Mouse (Mus musculus) left cerebral cortex, adult 2 months (tissue): ENCODE results near the gene Cldn4. TPM values are rescaled to one million over a fixed set of nuclear protein-coding genes. Genes with fewer than 3 reads are reported as not detected.

Experiments used
- DNase-seq, 2 experiments: peaks; one replicate each; pipeline ENCODE4 v3.0.0; 2021 to 2022; ENCODE audit warnings: low spot score in 2 of 2, mixed read lengths in 1 of 2; ENCODE audit errors: extremely low spot score in 1 of 2
- H3K27ac ChIP-seq: fragments of 200-600 bp; 2 replicates; pipeline ENCODE4 v1.8.1; 2022
- H3K4me3 ChIP-seq: fragments of 200-600 bp; 2 replicates; pipeline ENCODE4 v1.8.1; 2022
- CTCF ChIP-seq: fragments of 200-600 bp; IDR thresholded peaks from 2 replicates; pipeline ENCODE4 v1.8.1; 2022; ENCODE audit warnings: antibody characterized with exemption, mild to moderate bottlenecking, moderate library complexity
- intact Hi-C: fragments of 180-260 bp; cut with DNase I; formaldehyde crosslinking; loops from one replicate; pipeline ENCODE4 v1.15.1; 2025
- long read RNA-seq, 2 experiments: library from polyadenylated mRNA; stranded (forward); transcript quantifications; one replicate each; pipeline ENCODE4 v2.0.0; 2021; ENCODE audit warnings: borderline mapping rate in 2 of 2
- total RNA-seq, 2 experiments: library from RNA; stranded (reverse); gene quantifications; 2 replicates each; pipeline ENCODE4 v1.2.3; 2021

Cldn4 gene
- total RNA-seq = not detected
- long read RNA-seq, experiment 1 = 0 reads
- long read RNA-seq, experiment 2 = 0 reads

DNA sequence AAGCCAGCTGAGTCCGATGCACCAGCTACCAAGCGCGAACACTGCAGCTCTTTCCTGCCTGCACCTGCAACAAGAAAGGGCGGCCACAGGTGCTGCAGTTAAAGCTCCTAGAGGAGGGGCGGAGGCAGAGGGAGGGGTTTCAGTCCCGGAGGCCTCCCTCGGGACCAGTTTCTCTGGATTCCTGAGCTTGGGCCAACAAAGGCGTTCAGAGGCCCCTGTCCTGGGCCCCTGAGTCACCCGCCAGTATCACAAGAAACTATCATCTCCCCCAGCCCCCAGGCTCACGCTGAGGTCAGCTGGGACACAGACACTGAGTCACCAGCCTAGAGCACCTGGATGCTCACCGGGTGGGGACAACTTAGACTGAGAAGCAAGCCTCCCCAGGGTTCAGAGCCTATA is at the start of gene Cldn4:
Cldn4 (minus strand) TSS at position 78 of the 399 bp plus-strand sequence.
- H3K4me3 ChIP-seq = no peak within 1 kb of the TSS
- no peak for TF ChIP-seq CTCF
- DNase-seq = no peak
- intact Hi-C loops = no loop called here
- H3K27ac ChIP-seq = no peak within 1 kb of the TSS

DNA sequence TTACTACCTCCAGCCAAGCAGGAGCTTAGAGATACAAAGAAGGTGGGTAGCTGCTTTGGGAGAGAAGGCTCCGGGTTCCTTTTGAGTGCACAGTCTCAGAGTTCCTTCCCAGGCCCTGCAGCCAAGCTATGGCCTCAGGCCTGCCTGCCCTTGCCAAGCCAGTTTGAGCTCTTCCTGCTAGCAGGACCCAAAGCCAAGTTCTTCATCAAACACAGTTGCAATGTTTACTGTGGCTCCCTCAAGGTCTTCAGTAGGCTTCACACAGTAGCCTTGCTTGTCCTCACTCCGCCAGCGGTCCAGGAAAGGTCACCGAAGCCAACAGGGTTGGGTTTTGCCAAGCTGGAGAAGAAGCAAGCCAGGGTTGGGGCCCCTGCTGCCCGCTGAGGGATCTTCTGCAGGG is 45.8 kb upstream of the Cldn4 start:
- TF ChIP-seq CTCF = no peak
- no peak overlapping the region for H3K27ac ChIP-seq
- intact Hi-C loops = no loop called here
- no peak for DNase-seq
- no peak overlapping the region for H3K4me3 ChIP-seq

GRCm38 (mm10) chr5:134989741-134990140 is 43.0 kb upstream of the Cldn4 start:
- no peak for DNase-seq
- intact Hi-C loops = no loop called here
- H3K4me3 ChIP-seq = no peak overlapping the region
- no peak for TF ChIP-seq CTCF
- no peak overlapping the region for H3K27ac ChIP-seq

DNA sequence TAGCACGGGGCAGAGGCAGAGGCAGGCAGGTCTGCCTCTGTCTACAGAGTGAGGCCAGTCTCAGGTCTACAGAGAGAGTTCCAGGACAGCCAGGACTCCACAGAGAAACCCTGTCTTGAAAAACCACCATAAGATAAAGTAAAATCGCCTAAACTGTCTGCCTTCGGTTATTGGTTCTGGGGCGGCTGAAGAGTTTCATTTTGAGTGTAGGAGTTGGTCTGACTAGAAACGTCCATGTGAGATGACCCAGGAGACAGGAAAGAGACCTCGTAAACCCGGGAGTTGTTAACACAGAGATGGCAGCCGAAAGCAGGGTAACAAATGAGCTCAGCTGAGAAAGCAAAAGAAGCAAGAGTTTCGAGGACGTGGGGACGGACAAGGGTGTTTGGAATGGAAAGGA is 42.4 kb upstream of the Cldn4 start:
- no peak overlapping the region for H3K27ac ChIP-seq
- no peak for TF ChIP-seq CTCF
- no peak overlapping the region for H3K4me3 ChIP-seq
- intact Hi-C loops = no loop called here
- no peak for DNase-seq

DNA sequence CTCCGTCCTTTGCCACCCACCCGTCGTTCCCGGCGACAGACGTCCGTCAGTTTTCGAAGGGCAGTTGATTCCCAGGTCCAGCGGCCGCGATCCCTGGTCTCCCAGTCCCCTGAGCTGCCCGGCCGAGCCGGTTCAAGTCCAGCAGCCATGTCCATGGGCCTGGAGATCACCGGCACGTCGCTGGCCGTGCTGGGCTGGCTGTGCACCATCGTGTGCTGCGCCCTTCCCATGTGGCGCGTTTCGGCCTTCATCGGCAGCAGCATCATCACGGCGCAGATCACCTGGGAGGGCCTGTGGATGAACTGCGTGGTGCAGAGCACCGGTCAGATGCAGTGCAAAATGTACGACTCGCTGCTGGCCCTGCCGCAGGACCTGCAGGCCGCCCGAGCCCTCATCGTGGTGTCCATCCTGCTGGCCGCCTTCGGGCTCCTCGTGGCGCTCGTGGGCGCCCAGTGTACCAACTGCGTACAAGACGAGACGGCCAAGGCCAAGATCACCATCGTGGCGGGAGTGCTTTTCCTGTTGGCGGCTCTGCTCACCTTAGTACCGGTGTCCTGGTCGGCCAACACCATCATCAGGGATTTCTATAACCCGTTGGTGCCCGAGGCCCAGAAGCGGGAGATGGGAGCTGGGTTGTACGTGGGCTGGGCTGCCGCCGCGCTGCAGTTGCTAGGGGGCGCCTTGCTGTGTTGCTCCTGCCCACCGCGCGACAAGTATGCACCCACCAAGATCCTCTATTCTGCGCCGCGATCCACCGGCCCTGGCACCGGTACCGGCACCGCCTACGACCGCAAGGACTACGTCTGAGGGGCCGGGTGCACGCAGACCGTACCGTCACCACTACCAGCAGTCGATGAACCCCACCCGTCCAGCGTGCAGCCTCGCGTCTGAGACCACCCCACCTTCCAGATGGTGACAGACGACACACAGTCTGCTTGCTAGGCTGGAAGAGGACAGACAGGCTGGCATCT is 39.8 kb upstream of the Cldn4 start:
- intact Hi-C loops = no loop called here
- Histone ChIP-seq H3K27ac (no peak overlapping the region), H3K4me3 (no peak overlapping the region; the same call in 1 of the 2 replicates)
- no peak; the same call in 1 of the 2 replicates for TF ChIP-seq CTCF
- peak in 1 of 2 experiments; percentile 14 for DNase-seq

DNA sequence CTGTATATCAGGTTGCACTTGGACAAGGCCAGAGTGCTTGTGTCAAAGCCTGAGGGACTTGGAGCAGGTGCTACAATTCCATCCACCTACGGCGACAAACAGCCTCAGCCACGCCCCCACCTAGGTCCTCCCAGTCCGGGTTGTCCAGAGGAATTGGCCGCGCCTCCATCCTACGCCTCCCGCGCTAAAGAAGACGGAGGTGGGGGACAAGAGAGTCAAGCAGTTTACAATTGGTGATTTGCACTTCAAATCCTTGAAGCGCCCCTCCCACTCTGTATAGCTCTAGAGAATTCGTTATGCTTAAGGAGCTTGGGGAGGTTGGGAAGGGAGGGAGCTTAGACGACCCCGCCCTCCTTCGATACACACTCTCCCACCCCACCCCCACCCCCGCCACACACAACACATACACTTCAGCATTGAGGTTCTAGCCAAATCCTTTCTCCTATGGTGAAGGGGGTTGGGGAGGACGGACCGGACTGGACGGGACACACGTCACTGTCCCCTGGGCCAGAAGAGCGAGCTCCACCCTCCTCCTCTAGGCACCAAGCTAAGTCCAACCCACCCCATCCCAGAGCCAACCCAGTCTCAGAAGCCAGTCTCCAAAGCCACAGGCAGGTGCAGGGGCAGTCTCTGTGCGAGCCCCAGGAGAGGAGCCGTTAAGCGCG is 39.0 kb upstream of the Cldn4 start, which contains the start of gene Cldn3:
Cldn3 (plus strand) TSS at position 582 of the 665 bp plus-strand sequence.
- H3K4me3 ChIP-seq = no peak within 1 kb of the TSS; the same call in 1 of the 2 replicates
- H3K27ac ChIP-seq = no peak within 1 kb of the TSS
- no peak for DNase-seq
- intact Hi-C loops = no loop called here
- no peak for TF ChIP-seq CTCF

DNA sequence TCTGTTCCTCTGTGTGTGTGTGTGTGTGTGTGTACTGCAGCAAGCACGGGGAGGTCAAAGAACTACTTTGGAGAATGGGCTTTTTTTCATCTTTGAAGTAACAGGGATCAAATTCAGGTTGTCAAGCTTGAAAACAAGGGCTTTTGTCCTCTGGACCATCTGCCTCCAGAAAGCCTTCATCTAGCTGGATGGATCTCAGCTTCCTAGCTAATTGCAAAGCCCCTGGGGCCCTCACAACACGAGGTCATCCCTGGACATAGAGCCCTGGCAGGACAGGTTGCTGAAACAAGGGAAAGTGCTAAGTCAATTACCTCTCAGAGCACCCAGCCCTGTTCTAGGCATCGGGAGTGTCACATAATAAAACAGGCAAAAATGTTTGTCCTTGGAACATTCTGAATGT is 37.0 kb upstream of the Cldn4 start:
- intact Hi-C loops = no loop called here
- DNase-seq = no peak
- no peak overlapping the region for H3K4me3 ChIP-seq
- TF ChIP-seq CTCF = no peak
- H3K27ac ChIP-seq = no peak overlapping the region

DNA sequence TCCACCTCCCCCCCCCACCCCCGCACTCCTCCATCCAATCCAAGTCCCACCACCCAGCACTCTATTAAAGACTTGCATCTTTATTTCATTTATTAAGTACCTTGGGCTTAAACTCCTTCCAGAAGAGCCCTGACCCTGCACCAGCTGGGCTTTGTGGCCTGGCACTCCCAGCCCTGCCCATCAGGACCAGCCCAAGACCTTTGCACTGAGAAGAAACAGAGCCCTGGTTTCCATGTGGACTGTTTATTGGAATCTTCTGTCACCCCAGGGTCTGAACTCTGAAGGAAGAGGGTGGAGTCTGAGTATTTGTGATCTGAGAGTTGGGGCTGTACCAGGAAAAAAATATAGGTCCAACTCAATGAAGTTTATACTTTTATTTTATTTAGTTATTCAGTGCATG is 36.4 kb upstream of the Cldn4 start:
- Histone ChIP-seq H3K4me3 (no peak overlapping the region), H3K27ac (no peak overlapping the region)
- no peak for DNase-seq
- TF ChIP-seq CTCF = no peak
- intact Hi-C loops = no loop called here

DNA sequence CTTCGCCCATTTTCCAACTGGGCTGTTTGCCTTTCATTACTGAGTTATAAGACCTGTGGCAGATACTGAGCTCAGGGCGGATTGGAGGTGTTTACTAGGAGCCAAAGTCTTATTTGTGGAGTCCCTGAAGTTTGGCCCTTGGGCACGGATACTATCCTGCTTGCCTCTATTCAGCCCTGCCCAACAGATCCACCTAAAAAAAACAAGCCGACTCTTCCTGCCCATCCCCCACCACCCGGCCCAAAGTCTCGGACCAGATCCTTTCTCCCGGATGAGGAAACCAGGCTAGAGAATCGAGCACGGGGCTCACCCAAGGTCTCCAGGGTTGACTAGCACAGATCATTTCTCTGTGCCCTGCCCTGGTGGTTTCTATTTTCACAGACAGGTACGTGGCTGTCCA is 34.4 kb upstream of the Cldn4 start:
- Histone ChIP-seq H3K4me3 (no peak overlapping the region), H3K27ac (no peak overlapping the region)
- no peak for DNase-seq
- TF ChIP-seq CTCF = no peak
- intact Hi-C loops = no loop called here

DNA sequence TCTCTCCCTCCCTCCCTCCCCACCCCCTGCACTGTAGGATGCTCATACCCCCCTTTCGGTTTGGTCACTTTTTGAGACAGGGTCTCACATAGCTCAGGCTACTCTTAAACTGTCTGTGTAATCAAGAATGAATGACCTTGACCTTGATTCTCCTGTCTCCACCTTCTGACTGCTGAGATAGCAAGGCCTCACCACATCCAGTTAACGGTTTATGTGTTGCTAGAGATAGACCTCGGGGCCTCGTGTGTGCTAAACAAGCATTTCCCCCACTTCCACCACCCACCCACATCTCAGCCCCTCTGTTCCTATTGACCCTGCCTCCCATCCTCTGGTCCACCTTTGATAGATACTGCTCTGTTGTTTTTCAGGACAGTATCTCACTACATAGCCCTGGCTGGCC is 31.1 kb upstream of the Cldn4 start:
- no peak overlapping the region for H3K4me3 ChIP-seq
- H3K27ac ChIP-seq = no peak overlapping the region
- intact Hi-C loops = no loop called here
- no peak for TF ChIP-seq CTCF
- no peak for DNase-seq

DNA sequence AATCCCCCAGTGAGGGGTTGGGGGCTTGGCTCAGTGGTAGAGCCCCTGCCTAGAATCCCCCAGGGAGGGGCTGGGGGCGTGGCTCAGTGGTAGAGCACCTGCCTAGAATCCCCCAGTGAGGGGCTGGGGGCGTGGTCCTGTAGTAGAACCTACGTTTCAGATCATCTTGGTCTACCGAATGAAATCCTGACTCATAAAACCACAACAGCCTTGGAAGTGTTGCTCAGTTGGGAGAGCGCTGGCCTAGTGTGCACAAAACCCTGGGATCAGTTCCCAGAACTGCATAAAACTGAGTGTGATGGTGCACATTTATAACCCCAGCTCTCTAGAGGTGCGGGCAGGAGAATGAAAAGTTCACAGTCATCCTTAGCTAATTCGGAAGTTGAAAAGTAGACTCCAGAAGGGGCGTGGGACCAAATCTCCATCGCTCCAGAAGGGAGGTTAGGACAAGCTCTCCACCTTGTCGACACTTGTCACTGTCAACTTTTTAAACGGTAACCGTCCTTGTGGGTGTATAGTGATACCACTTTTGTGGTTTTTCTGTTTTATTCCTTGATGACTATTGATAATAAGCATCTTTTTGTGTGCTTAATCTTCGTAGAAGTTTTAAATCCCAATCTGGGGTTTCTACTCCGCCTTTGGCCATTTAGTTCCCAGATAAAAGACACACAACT is 30.0 kb upstream of the Cldn4 start:
- TF ChIP-seq CTCF = no peak
- Histone ChIP-seq H3K4me3 (no peak overlapping the region), H3K27ac (no peak overlapping the region)
- no peak for DNase-seq
- intact Hi-C loops = no loop called here

DNA sequence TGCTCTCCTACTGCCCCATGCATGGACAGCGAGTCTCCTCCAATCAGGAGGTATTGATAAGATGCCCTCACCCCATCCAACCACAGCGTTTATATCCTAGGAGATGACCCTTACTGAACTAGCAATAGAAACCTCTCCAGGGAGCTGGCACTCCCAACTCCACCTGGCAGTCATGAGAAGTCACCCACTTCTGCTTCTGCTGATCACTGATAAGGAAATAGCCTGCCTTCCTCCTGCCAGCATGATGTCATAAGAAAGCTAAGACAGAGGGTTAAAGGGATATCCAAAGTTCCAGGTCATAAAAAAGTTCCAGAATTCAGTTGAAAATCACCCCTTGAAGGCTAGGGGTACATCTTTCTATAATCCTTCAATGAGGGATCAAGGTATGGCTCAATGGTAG is 29.4 kb upstream of the Cldn4 start:
- Histone ChIP-seq H3K4me3 (no peak overlapping the region), H3K27ac (no peak overlapping the region)
- TF ChIP-seq CTCF = no peak
- intact Hi-C loops = no loop called here
- no peak for DNase-seq
